Mouse (Mus musculus): ENCODE measurements around the gene Sh3rf3.

Gene Sh3rf3

DNA sequence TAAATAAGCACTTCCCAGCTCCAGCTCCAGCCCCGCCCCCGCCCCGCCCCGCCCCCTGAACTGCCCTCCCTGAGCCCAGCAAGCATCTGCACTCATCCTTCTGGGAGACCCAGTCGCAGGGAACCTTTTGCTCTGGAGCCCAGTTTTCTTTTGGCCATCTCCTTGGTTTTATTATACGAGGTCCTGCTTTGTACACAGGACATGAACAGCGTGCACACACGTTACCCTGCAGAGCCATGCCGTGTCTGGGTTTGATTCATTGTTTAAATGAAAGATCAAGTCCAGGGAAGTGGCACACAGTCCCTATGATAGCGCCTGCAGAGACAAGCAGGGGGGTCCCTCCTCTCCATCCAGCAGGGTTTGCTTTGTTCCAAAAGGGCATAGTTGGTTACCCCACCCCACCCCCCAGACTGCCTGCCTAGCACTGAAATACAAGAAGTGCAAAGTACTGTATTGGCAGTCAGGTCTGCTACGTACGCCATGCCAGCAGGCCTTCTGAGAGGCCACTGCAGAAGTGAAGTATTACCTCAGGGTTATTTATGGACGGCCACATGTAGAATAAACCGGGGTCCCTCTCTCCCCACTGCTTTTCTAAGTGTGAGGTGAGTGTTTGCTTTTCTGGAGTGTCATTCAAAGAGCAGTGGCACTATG is 41.5 kb downstream of the Sh3rf3 start:
- no peak for DNase-seq (ENCODE audit: low read depth, low spot score)

DNA sequence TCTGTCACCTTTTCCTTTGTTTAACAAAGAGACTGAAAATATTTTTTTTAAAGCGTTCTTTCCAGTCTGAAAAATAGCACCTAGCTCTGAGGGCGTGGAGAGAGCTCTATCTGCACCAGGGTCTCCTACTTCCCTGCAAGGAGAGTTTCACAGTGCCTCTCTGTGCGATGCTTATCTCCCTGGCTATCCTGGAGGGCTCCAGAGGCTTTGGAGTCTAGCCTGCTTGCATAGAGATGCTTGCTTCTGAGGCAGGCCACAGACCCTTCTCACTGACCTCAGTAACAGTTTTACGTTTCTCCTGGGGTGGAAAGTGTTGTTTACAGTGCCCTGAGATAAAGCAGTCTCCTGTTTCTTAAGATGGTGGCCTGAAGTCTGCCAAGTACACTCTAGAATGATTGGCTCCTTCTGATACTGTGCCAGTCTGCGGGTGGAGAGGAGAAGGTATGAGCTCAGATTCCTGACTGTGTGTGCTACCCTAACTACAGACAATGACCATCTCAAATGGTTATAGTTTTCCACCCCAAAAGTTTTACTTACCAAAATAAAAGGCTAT is 42.1 kb downstream of the Sh3rf3 start:
- DNase-seq (ENCODE audit: low read depth, low spot score), result no peak

DNA sequence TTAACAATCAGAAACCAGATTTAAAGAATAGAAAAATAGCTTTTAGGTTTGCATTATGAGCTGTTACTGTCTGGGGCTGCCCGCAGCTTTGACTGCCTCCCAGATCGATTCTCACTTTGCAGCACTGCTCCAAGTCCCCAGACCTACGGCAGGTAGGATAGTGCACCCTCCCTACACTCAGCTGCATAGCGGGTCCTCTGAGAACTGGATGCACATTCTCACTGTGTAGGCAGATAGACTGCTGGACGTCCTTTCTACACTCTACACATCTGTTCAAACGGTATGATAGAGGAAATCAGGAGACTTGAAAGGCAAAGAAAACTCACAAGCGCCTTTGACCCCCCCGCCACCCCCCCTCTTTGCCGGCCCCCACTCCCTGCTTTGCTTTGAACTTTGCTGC is 42.7 kb downstream of the Sh3rf3 start:
- DNase-seq (ENCODE audit: low read depth, low spot score), result no peak

DNA sequence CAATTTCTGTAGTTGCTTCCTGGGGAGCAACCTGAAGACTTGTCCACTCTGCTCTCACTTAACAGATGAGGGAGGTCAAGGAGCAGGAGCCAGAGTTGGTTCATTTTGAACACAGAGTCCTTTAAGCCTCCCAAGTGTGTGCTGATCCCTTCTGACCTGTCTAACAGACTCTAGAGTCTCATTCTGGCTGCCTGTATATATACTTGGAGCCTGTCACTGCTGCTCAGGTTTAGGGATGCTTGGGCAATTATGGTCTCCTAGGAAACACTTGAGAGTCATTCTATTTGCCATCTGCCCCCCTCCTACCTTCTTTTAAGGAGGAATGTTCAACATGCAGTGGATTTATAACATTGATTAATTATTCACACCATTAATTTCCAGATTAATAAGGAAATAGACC is 43.6 kb downstream of the Sh3rf3 start:
- DNase-seq (ENCODE audit: low read depth, low spot score), result no peak

DNA sequence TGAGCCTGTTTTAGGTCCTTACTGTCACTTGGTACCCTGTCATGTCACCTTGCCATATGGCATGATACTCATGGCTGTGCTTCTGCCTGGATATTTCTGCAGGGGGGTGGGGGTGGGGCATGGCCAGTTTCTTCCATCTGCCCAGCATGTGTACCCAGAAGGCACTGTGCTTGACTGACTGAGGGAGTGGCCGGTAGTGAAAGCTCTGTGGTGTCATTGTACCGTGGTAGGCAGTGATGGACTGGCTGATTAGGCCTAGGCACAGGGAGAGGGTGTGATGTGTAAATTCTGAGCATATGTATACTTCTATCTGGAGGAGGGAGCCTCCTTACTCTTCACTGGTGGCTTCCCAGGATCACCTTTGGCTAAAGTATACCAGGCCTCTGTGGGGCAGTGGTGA is 51.6 kb downstream of the Sh3rf3 start:
- DNase-seq (ENCODE audit: low read depth, low spot score), result no peak

DNA sequence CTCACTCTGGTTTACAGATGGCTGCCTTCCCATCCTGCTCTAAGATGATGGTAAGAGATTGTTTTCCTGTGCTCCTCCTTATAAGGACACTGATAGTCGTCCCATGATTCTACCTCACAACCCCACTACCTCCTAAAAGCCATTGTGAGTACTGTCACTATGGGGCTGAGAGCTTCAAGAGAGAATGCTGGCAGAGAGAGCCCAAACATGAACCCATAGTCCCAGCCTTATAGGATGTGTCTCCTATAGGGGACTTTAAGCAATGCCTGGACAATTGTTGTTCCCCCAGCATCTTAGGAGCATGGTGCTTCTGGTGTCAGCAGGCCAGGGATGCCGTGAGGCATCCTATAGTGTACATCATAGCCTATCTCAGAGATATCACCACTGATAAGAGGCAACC is 54.4 kb downstream of the Sh3rf3 start:
- DNase-seq (ENCODE audit: low read depth, low spot score), result no peak

DNA sequence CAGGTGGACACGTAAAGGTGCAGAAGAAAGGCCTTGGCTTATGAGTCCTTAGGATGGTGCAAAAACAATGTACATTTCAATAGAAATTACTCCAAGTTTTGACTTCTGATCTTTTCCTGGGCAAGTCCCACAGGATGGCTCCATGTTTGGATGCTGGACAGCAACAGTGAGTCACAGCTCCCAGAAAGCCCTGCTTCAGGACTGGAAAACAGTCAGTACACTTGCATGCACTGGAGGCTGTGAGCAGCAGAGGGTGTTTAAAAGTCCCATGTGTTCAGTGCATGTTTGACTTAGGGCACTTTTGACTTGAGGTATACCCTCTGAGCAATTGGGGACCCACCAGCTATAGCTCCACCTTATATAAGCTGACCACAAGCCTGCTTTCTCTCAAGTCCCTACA is 56.7 kb downstream of the Sh3rf3 start:
- no peak for DNase-seq (ENCODE audit: low read depth, low spot score)

DNA sequence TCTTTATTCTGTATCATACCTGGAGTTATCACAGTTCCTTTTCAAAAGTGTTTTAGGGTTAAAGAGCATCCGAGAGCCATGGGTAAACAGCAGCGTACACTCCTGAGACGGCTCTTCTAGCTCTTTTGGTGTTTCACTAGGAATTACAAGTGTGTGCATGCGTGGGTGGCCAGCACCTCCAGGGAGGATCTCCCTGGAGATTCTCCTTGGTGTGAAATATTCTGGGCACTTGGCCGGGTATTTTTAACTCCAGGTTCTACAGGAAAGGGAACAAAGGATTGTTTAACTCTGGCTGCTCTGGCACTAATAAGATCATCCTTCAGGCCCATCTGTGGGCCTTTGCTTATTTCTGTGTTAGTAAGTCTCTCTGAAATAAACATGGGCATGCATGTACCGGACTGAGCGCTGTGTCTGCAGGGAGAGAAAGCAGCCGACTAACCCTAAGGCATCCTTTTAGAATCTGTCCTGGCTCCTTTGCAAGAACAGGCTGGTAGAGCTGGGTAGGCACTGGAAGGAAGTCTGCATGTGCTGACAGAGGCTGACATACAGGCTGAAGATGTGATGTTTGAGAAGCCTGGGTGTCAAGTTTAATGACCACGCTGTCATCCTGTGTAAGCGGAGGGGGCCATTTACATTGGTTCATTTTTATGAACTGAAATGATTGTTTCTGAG is 58.1 kb downstream of the Sh3rf3 start:
- DNase-seq (ENCODE audit: low read depth, low spot score), result no peak

DNA sequence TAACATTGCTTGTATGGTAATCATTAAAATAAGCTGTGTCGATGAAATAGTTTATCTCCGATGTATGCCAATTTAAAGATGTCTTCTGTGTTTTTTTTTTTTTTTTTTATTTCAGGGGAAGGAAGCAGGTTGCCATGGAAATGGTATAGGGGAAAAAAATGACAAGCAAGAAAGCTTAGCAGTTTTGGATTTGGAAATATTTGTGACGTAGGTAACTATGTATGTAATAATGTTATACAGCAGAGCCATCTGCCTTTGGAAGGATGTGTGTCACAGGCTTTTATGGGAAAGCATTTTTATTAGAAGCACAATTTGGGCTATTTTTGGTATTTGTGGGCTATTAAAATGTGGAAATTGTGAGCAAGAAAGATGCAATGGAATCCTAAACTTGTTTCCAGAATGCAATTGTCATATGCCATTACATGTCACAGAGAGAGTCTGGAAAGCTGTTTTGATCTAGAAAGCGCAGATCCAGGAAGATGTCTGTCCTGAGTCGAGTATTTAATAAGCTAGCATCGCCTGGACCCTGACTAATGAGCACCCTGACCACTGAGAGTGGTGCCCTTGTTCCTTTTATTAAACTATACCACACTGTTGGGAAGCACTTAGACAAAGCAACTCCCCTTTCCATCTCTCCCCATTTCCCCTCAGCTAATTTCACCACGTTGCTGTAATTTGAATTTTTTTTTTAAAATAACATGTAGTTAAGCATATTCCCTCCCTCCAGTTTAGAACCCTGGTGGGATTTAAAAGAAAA is 58.8 kb downstream of the Sh3rf3 start:
- no peak for DNase-seq (ENCODE audit: low read depth, low spot score)

DNA sequence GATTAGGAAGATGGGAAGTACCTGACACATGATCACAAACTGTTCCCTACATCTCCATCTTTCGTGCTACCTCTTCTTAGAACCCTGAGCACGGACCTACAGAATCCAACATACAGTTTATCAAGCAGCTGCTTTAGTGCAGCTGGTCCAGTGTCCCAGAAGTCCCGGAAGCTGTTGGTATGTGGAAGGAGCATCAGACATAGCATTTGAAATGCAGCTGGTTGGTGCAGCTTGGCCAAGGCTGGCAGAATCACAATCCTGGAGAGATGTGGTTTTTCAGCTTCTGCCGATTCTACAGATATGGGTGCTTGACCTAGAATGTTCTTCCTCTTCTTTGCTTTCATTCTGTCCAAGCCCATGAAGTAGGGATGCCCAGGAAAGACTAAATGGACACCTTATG is 64.7 kb downstream of the Sh3rf3 start:
- no peak for DNase-seq (ENCODE audit: low read depth, low spot score)

DNA sequence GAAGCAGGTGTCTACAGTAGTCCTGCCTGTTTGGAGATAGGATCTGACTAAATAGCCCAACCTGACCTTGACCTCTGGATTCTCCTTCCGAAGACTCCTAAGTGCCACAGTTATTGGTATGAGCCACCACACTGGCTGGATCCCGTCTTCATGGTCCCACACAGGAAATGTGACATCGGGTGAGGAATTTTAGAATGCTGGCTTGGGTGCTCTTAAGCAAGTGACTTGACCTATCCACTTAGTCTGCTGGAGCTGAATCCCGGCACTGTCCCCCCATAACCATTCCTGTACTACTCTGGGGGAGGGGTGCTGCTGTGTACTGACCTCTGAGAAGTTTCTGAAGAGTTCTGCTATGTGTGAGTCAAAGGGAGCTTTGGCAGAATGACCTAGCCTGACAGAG is 65.5 kb downstream of the Sh3rf3 start:
- DNase-seq (ENCODE audit: low read depth, low spot score), result no peak

DNA sequence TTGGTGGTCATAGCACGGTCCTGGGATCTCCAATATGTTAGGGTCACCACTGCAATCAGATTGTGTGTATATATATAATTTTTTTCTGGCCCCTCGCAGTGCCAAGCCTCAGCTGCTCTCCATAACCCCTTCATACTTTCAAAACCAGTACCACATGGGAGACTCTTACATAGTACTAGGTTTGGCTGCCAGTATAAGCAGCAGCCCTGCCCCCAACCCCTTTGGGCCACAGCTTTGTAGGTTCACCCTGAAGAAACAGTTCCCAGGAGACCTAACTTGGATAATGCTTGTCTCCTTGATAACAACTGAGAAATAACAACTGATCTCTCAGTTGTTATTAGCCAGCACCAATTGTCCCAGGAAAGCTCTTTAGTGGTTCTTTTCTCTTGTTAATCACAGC is 69.6 kb downstream of the Sh3rf3 start:
- no peak for DNase-seq (ENCODE audit: low read depth, low spot score)

DNA sequence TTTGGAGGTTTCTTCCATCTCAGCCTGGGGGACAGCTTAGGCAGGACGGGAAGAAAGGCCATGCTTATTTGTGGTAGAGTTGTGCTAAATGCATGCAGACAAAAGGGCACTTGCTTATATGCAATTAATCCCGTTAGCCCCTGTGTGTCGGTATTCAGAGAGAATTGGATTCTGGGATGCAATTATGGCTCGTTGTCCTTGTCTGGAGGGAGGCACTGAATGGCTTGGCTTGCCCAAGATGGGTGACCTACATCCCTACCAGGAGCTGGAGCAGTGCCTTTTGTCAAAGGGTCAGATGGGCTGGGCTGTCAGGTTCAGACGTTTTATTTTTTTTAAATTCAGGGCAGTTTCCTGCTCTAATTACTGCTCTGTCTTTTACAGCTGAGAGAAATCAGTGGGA is 72.2 kb downstream of the Sh3rf3 start:
- DNase-seq (ENCODE audit: low read depth, low spot score), result peak; percentile 13

DNA sequence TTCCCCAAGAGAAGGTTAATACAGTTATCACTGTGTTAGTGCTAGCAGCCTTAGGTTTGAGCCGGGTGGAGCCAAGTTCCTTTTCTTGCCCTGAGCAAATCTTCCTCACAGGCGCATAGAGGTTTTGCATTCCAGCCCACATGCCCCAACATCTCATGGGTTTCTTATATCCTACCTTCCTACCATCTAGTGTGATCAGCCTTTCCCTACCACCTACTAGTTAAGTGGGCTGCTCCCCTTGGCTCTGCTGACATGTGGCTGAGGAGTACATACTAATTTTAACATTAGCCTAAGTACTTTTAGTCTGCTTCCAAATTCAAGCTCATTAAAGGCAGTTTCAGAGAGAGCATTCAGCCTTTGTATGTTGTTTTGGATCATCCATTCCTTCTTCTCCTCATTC is 72.7 kb downstream of the Sh3rf3 start:
- DNase-seq (ENCODE audit: low read depth, low spot score), result no peak

DNA sequence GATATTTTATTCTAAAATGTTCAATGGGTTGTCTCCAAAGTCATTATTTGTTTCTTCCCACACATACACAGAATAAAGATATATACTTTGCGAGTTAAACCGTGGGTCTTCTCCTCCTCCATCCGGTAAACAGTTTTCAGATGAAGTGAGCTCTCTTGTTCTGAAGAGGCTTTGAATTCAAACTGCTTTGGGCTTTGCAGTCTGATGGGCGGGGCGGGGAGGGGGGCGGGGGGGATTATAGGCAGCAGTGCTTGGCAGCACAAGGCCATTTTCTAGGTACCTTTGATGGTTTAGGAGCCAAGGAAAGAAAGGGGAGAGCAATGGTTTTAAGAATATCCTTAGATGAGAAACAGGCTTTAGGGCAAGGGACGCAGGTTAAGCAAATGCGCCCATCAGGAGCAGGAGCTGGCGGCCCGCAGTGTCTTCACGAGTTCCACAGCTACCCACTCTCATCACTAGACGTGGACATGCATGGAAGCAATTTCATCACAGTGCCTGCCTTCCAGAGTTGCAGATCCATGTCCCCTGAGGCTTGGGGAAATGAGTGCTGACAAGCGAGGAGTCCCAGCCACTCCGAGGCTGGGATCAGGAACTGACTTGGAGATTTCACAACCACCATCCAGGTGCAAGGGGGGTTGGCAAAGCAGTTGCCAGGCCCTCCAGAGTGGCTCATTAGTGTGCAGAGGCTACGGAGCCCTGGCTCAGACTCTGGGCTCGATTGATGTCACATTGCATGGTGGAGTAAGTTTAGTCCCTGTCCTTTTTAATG is 77.7 kb downstream of the Sh3rf3 start:
- no peak for DNase-seq (ENCODE audit: low read depth, low spot score)

DNA sequence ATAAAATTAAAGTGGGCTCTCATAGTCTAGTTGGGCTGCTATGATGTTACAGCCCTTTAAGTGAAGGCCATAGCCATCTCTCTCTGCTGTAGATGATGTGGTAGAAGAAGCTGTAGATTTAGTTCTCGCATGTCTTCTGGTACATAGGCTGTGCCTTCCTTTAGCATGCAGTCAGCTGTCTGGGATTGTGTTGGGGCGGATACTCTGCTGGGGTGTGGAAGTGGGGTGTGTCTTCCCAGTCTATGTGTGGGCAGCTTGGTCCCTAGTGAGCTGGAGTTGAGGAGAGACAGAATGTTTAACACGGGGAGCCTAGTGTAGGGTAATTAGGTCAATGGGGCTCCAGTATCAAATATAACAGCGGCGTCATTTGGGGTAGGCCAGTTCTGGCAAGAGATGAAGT is 82.3 kb downstream of the Sh3rf3 start:
- no peak for DNase-seq (ENCODE audit: low read depth, low spot score)

DNA sequence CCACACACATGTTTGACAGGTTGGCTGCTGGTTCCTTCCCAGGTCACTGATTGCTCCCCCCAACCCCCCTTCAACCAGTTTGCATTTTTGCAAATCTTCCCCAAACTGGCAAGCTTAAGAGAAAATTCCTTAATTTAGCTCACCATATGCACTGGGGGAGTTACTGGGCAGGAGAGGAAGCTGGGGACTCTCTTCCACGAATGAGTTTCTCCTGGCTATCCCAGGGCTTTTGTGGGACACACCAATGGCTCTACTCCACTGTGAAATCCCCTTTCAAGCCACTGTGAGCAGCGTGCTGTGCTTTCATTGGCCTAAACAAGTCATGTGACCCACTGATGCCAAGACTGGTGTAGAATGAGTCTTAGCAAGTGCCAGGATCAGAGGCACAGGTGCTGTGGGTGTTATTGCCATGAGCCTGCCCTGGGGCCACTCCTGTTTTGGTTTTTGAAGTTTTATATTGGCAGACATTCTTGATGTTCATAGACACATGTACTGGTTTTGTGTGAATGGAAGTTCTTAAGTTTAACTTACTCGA is 83.9 kb downstream of the Sh3rf3 start:
- no peak for DNase-seq (ENCODE audit: low read depth, low spot score)

DNA sequence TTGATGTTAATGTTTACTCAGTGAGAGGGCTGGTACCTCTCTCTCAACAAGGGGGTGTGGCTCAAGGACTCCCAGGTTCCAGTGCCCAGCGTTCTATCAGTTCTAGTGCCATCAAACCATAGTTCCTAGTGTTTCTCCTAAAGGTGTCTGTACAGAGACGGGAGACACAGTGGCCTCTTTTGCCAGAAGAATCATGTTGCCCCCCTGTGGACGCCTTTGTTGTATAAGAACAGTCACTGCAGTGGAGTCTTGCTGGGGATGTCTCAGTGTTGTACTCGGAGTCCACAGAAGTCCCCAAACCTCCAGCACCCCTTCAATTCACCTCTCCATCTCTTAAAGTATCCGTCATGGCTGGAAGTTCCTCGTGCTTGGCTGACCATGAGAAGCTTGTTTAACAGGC is 92.1 kb downstream of the Sh3rf3 start:
- DNase-seq (ENCODE audit: low read depth, low spot score), result no peak

DNA sequence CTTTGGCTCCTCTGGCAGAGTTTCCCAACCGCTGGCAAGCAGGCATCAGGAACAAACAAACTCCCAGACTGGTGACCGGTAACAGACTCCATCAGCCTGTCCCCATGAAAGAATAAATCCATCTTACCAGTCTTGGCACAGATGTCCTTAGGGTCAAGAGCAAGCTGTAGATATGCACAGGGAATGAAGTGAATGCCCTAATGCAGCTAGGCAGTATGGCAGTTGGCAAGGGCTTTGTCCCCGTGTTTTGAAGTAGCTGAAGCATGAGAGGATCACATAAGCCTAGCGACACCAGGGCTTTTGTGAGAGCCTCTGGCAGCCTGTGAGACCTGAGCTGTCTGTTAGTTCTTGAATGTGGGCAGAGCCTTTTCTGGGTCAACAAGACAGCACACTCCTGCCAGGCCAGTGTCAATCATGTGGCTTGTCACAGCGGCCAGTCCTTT is 93.9 kb downstream of the Sh3rf3 start:
- DNase-seq (ENCODE audit: low read depth, low spot score), result peak; percentile 31

DNA sequence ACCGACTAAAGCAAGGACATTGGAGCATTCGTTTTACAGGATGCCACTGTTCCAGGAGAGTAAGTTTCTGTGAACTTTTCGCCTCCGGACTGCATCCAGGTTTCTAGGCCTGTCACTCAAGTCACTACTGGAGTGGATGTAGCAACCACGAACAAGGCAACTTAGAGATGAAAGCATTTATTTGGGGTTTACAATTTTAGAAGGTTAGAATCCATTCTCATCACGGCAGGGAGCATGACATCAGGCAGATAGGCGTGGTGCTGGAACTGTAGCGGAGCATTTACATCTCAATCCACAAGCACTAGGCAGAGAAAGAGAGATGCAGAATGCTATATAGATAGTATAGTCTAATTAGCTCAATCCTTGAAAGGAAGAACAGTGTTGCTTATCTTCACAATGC is 95.3 kb downstream of the Sh3rf3 start:
- DNase-seq (ENCODE audit: low read depth, low spot score), result no peak
